Mouse (Mus musculus) erythroblast, embryonic 14.5 days (primary cell): ENCODE measurements at regions not wholly inside any gene's neighbourhood (a gene's known extent, or its start where the extent isn't known, plus 50 kb on each side); places are given as distances from the start of the nearest gene placed in this dataset.

Experiments
- H3K27me3 ChIP-seq: 2 replicates; pipeline ENCODE4 v1.6.1; 2012; ENCODE audit warnings: inconsistent platforms; ENCODE audit not compliant: control insufficient read depth
- H3K36me3 ChIP-seq: 2 replicates; pipeline ENCODE4 v1.6.1; 2012; ENCODE audit warnings: mild to moderate bottlenecking, inconsistent platforms; ENCODE audit not compliant: control insufficient read depth
- H3K4me1 ChIP-seq: 2 replicates; pipeline ENCODE4 v1.6.1; 2012; ENCODE audit warnings: inconsistent platforms; ENCODE audit not compliant: control insufficient read depth
- H3K4me3 ChIP-seq: replicated peaks from 2 replicates; pipeline ENCODE3; 2012; ENCODE audit warnings: moderate library complexity, mild to moderate bottlenecking, inconsistent platforms
- H3K9me3 ChIP-seq: 2 replicates; pipeline ENCODE4 v1.6.1; 2012; ENCODE audit warnings: low read length, inconsistent platforms, mixed read lengths; ENCODE audit not compliant: control insufficient read depth
- GATA1 ChIP-seq: IDR thresholded peaks from 2 replicates; pipeline ENCODE4 v1.6.1; 2012; ENCODE audit warnings: low read length, inconsistent platforms, mixed read lengths
- TAL1 ChIP-seq: IDR thresholded peaks from 3 replicates; pipeline ENCODE4 v1.6.1; 2012; ENCODE audit warnings: low read length, inconsistent platforms, mixed read lengths

- Histone ChIP-seq H3K36me3 (no peaks in the 10 kb centered on the region), H3K9me3 (no peaks in the 10 kb centered on the region), H3K4me1 (no peaks in the 10 kb centered on the region), H3K4me3 (no peak overlapping the region), H3K27me3 (no peaks in the 10 kb centered on the region)
- no peak for TF ChIP-seq GATA1
- TF ChIP-seq TAL1: no peak
Measured at GRCm38 (mm10) chr14:76926416-76926815, 110.2 kb upstream of the Ccdc122 start.

DNA sequence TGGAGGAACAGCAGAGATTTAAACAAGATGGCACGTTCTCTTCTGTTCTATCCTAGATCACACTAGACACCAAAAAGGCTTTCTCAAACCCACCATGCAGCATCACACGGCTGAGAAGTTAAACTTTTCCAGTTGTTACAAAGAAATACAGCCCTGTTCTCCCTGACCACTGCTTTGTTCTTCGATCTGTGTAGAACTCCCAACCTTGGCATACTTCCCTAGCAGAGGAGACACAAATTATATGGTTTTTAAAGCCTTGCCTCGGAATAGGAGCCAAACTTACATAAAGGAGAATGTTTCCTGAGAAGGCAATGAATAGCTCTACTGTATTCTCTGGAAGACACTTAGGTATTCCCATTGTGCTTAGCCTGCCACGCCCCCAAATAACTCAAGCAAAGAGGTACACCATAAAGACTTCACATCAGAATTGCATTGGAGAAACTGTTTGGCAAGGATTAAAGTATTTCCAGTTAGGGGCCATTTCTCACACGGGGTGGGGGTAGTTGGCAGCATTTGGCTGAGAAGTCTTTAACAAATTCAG is 114.1 kb upstream of the Ccdc122 start:
- no peaks in the 10 kb centered on the region for H3K9me3 ChIP-seq
- no peaks in the 10 kb centered on the region for H3K4me1 ChIP-seq
- no peaks in the 10 kb centered on the region for H3K36me3 ChIP-seq
- no peaks in the 10 kb centered on the region for H3K27me3 ChIP-seq
- TF ChIP-seq GATA1: no peak
- TF ChIP-seq TAL1: no peak
- no peak overlapping the region for H3K4me3 ChIP-seq

- H3K4me3 ChIP-seq: no peak overlapping the region
- no peaks in the 10 kb centered on the region for H3K27me3 ChIP-seq
- TF ChIP-seq TAL1 (no peak), GATA1 (no peak)
- no peaks in the 10 kb centered on the region for H3K36me3 ChIP-seq
- no peaks in the 10 kb centered on the region for H3K9me3 ChIP-seq
- H3K4me1 ChIP-seq: no peaks in the 10 kb centered on the region
Measured at GRCm38 (mm10) chr14:76918091-76918490, 118.5 kb upstream of the Ccdc122 start.

- Histone ChIP-seq H3K27me3 (no peaks in the 10 kb centered on the region), H3K4me3 (no peak overlapping the region), H3K9me3 (no peaks in the 10 kb centered on the region), H3K36me3 (no peaks in the 10 kb centered on the region), H3K4me1 (no peaks in the 10 kb centered on the region)
- TF ChIP-seq TAL1: no peak
- no peak for TF ChIP-seq GATA1
Measured at GRCm38 (mm10) chr14:76917139-76917929, 119.2 kb upstream of the Ccdc122 start.

- Histone ChIP-seq H3K9me3 (no peaks in the 10 kb centered on the region), H3K4me3 (no peak overlapping the region), H3K4me1 (no peaks in the 10 kb centered on the region), H3K36me3 (no peaks in the 10 kb centered on the region), H3K27me3 (no peaks in the 10 kb centered on the region)
- TF ChIP-seq TAL1 (no peak), GATA1 (no peak)
Measured at GRCm38 (mm10) chr14:76913850-76914249, 122.7 kb upstream of the Ccdc122 start.

- TF ChIP-seq GATA1: no peak
- no peak for TF ChIP-seq TAL1
- H3K4me1 ChIP-seq: no peaks in the 10 kb centered on the region
- no peaks in the 10 kb centered on the region for H3K36me3 ChIP-seq
- no peaks in the 10 kb centered on the region for H3K27me3 ChIP-seq
- no peak overlapping the region for H3K4me3 ChIP-seq
- H3K9me3 ChIP-seq: no peaks in the 10 kb centered on the region
Measured at GRCm38 (mm10) chr14:76912301-76913001, 124.1 kb upstream of the Ccdc122 start.

GRCm38 (mm10) chr14:76911271-76911670 is 125.3 kb upstream of the Ccdc122 start:
- Histone ChIP-seq H3K4me3 (no peak overlapping the region), H3K4me1 (no peaks in the 10 kb centered on the region), H3K27me3 (no peaks in the 10 kb centered on the region), H3K9me3 (no peaks in the 10 kb centered on the region), H3K36me3 (no peaks in the 10 kb centered on the region)
- no peak for TF ChIP-seq TAL1
- TF ChIP-seq GATA1: no peak

DNA sequence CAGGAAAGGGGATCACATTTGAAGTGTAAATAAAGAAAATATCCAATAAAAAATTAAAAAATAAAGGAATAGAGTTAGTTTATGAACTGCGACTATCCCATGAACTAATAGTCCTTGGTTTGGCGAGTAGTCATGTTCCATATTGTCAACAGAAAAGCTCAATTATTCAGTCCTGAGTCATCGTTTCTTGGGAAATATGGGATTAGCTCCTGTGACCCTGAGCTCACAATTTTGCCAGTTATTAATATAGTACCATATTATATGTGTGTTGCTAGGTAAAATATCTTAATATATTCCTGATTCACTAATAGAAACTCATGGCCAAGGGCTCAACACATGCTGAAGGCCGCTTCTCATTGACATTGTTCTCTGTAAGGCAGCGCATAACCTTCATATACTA is 126.4 kb upstream of the Ccdc122 start:
- Histone ChIP-seq H3K4me1 (no peaks in the 10 kb centered on the region), H3K27me3 (no peaks in the 10 kb centered on the region), H3K36me3 (no peaks in the 10 kb centered on the region), H3K9me3 (no peaks in the 10 kb centered on the region), H3K4me3 (no peak overlapping the region)
- TF ChIP-seq GATA1 (no peak), TAL1 (no peak)

GRCm38 (mm10) chr14:76907941-76908340 is 128.6 kb upstream of the Ccdc122 start:
- H3K4me1 ChIP-seq: 0 out of 2 replicates have a peak, but pooled peaks cover 2% of the 10 kb centered on the region
- H3K27me3 ChIP-seq: no peaks in the 10 kb centered on the region
- no peaks in the 10 kb centered on the region for H3K9me3 ChIP-seq
- no peak overlapping the region for H3K4me3 ChIP-seq
- no peaks in the 10 kb centered on the region for H3K36me3 ChIP-seq
- TF ChIP-seq TAL1: no peak
- TF ChIP-seq GATA1: no peak
